Mouse (Mus musculus) liver, embryonic 12.5 days (tissue): ENCODE measurements around the gene Parp2. TPM values are rescaled to one million over a fixed set of nuclear protein-coding genes. Genes with fewer than 3 reads are reported as not detected.

ENCODE experiments used
- ATAC-seq: fragments of 200-750 bp; cut with Nextera tagmentation; 2 replicates; pipeline ENCODE4 v1.8.0; 2017; ENCODE audit warnings: moderate number of reproducible peaks, mild to moderate bottlenecking, moderate library complexity
- H3K27ac ChIP-seq: fragments of 300-500 bp; sonication (generic); 2 replicates; pipeline ENCODE4 v1.5.1; 2016; ENCODE audit warnings: mild to moderate bottlenecking
- H3K27me3 ChIP-seq: fragments of 300-500 bp; sonication (generic); replicated peaks from 2 replicates; pipeline ENCODE4 v1.6.1; 2016; ENCODE audit warnings: mild to moderate bottlenecking, moderate library complexity
- H3K36me3 ChIP-seq: fragments of 300-500 bp; sonication (generic); 2 replicates; pipeline ENCODE4 v1.6.1; 2016; ENCODE audit warnings: mild to moderate bottlenecking, moderate library complexity
- H3K4me1 ChIP-seq: fragments of 300-500 bp; sonication (generic); 2 replicates; pipeline ENCODE4 v1.6.1; 2016
- H3K4me2 ChIP-seq: fragments of 300-500 bp; sonication (generic); 2 replicates; pipeline ENCODE4 v1.6.1; 2016; ENCODE audit warnings: mild to moderate bottlenecking, moderate library complexity
- H3K4me3 ChIP-seq: fragments of 300-500 bp; sonication (generic); 2 replicates; pipeline ENCODE4 v1.5.1; 2016; ENCODE audit warnings: mild to moderate bottlenecking, moderate library complexity
- H3K9ac ChIP-seq: fragments of 300-500 bp; sonication (generic); 2 replicates; pipeline ENCODE4 v1.6.1; 2016; ENCODE audit warnings: mild to moderate bottlenecking, moderate library complexity
- H3K9me3 ChIP-seq: fragments of 300-500 bp; sonication (generic); replicated peaks from 2 replicates; pipeline ENCODE4 v1.6.1; 2016; ENCODE audit warnings: mild to moderate bottlenecking, moderate library complexity
- WGBS: fragments of 180-500 bp; shearing (Covaris S2); methylation state at CpG from one replicate; pipeline ENCODE4 v1.1.7; 2016; ENCODE audit not compliant: insufficient replicate concordance; 5-methylcytosine and 5-hydroxymethylcytosine counted together
- polyA plus RNA-seq: library from polyadenylated mRNA; unstranded; fragments of >200 nt; fragmentation: Nextera tagmentation; extraction: Ambion mirVana; gene quantifications from 2 replicates; pipeline ENCODE4 v1.2.1, GENCODE M21; 2016

The Parp2 gene
- 44.8 and 45.8 TPM in 2 replicates for polyA plus RNA-seq

DNA sequence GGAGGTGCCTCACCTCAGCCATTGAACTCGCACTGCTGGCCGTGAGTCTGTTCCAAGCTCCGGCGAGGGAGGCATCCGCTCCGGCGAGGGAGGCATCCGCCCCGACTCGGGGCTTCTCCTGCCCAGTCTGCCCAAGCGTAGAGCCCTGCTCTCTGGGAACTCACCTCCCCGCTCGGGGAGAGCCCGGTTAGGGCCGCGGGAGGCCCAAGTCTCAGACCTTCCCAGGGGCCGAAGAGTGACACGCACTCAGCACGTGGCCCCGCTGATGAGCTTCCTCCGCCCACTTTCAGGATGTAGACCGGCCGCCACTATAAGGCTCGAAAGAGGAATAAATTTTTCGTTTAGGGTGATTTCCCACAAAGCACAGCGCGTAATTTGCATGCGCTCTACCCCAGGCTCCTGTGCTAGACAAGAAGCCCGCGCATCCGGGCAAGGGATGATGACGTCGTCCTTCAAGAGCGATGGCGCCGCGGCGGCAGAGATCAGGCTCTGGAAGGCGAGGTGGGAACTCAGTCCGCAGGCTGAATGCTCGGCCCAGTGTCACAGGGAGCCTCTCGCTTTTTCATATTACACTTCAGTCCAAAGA, at the start of gene Parp2, which contains the start of gene Ccnb1ip1:
TSS of gene Parp2 (plus strand) at position 355 of the 586 bp plus-strand sequence.
TSS of gene Ccnb1ip1 (minus strand) at position 246 of the 586 bp plus-strand sequence.
- peak within 1 kb of the TSS; percentile 91 for H3K27ac ChIP-seq
- H3K4me3 ChIP-seq = peak within 1 kb of the TSS; percentile 70
- peak; percentile 99 for ATAC-seq
- H3K36me3 ChIP-seq = peaks cover 27% of the 10 kb centered on the region
- H3K27me3 ChIP-seq = no peaks in the 10 kb centered on the region
- H3K9ac ChIP-seq = peak within 1 kb of the TSS; percentile 85
- no peaks in the 10 kb centered on the region for H3K9me3 ChIP-seq
- H3K4me2 ChIP-seq = peak within 1 kb of the TSS; percentile 73
- peaks cover 31% of the 10 kb centered on the region for H3K4me1 ChIP-seq
- whole genome bisulfite sequencing = under 1% methylated on average over 42 of the region's 42 CpGs

- Histone ChIP-seq H3K9ac (no peak overlapping the region), H3K4me2 (no peak overlapping the region), H3K27me3 (no peaks in the 10 kb centered on the region), H3K36me3 (no peaks in the 10 kb centered on the region), H3K27ac (no peak overlapping the region), H3K4me1 (no peaks in the 10 kb centered on the region), H3K4me3 (no peak overlapping the region), H3K9me3 (no peaks in the 10 kb centered on the region)
- WGBS = 49% methylated on average over 5 of the region's 5 CpGs
- no peak for ATAC-seq
These were observed 49.1 kb upstream of the Parp2 start for GRCm38 (mm10) chr14:50758416-50759085.

GRCm38 (mm10) chr14:50765736-50766135, 41.9 kb upstream of the Parp2 start:
- Histone ChIP-seq H3K4me3 (no peak overlapping the region), H3K27me3 (no peaks in the 10 kb centered on the region), H3K27ac (no peak overlapping the region), H3K4me2 (no peak overlapping the region), H3K36me3 (peaks cover 53% of the 10 kb centered on the region), H3K4me1 (no peaks in the 10 kb centered on the region), H3K9me3 (no peaks in the 10 kb centered on the region), H3K9ac (no peak overlapping the region)
- ATAC-seq = no peak
- 82% methylated on average over 6 of the region's 6 CpGs for WGBS

DNA sequence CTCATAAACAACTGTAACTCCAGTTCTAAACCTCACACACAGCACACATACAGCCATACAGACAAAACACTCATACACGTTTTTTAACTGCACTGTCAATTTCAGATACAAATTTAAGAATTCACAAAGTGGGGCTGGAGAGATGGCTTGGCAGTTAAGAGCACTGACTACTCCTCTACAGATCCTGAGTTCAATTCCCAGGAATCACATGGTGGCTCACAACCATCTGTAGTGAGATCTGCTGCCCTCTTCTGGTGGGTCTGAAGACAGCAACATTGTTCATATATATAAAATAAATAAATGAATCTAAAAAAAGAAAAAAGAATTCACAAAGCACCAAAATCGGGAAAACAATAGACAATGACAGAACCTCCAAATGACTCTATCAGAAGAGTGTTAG, 36.3 kb upstream of the Parp2 start:
- H3K9me3 ChIP-seq = no peaks in the 10 kb centered on the region
- no peak overlapping the region for H3K4me3 ChIP-seq
- no peaks in the 10 kb centered on the region for H3K4me1 ChIP-seq
- 54% methylated on average over 2 of the region's 2 CpGs for WGBS
- no peak for ATAC-seq
- peaks cover 85% of the 10 kb centered on the region for H3K36me3 ChIP-seq
- H3K4me2 ChIP-seq = no peak overlapping the region
- H3K27me3 ChIP-seq = no peaks in the 10 kb centered on the region
- no peak overlapping the region for H3K9ac ChIP-seq
- no peak overlapping the region for H3K27ac ChIP-seq

DNA sequence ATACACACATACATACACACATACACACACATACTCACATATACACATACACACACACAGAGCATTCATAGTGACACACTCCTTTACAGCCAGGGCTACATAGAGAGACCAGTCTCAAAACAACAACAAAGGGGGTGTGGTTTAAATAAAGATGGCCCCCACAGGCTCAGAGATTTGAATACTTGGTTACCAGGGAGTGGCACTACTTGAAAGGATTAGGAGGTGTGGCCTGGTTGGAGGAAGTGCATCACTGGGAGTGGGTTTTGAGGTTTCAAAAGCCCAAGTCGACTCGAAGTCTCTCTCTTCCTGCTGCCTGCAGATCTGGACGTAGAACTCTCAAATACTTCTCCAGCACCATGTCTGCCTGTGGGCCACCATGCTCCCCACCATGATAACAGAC, 25.5 kb upstream of the Parp2 start:
- no peak overlapping the region for H3K4me3 ChIP-seq
- H3K27ac ChIP-seq = no peak overlapping the region
- no peak overlapping the region for H3K9ac ChIP-seq
- peaks cover 8% of the 10 kb centered on the region for H3K4me1 ChIP-seq
- H3K4me2 ChIP-seq = no peak overlapping the region
- no peak for ATAC-seq
- no peaks in the 10 kb centered on the region for H3K9me3 ChIP-seq
- 73% methylated on average over 3 of the region's 3 CpGs for WGBS
- peaks cover 26% of the 10 kb centered on the region for H3K36me3 ChIP-seq
- no peaks in the 10 kb centered on the region for H3K27me3 ChIP-seq

GRCm38 (mm10) chr14:50784391-50785250, 23.0 kb upstream of the Parp2 start:
- H3K27ac ChIP-seq = peak overlapping the region; percentile 62; the same call in 1 of the 2 replicates
- H3K27me3 ChIP-seq = no peaks in the 10 kb centered on the region
- peaks cover 8% of the 10 kb centered on the region for H3K4me1 ChIP-seq
- H3K4me2 ChIP-seq = peak overlapping the region; percentile 72
- WGBS = 18% methylated on average over 16 of the region's 16 CpGs
- H3K9ac ChIP-seq = peak overlapping the region; percentile 78
- ATAC-seq = peak; percentile 61; the same call in 1 of the 2 replicates
- peak overlapping the region; percentile 91 for H3K4me3 ChIP-seq
- H3K9me3 ChIP-seq = no peaks in the 10 kb centered on the region
- peaks cover 17% of the 10 kb centered on the region for H3K36me3 ChIP-seq

DNA sequence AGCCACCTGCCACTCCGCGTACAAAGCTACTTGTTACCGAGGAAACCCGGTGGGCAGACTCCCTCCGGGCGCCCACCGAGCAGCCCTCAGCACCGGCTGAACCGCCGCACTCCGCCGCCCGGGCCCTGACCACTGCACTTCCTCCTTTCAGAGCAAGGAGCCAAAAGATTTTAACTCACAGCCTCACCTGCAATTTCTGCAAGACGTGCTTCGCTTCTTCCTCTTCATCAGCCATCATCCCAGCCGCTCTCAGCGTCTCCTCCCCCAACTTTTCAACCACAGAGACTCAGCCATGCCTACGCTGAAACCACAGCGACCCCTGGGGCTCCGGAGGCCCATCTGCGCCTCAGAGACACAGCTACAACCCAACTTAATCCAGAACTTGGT, 22.4 kb upstream of the Parp2 start, which contains the start of gene Ttc5:
TSS of gene Ttc5 (minus strand) at position 269 of the 387 bp plus-strand sequence.
- peak within 1 kb of the TSS; percentile 78 for H3K9ac ChIP-seq
- peak within 1 kb of the TSS; percentile 62; the same call in 1 of the 2 replicates for H3K27ac ChIP-seq
- no peaks in the 10 kb centered on the region; the same call in 1 of the 2 replicates for H3K27me3 ChIP-seq
- H3K4me1 ChIP-seq = peaks cover 8% of the 10 kb centered on the region
- H3K9me3 ChIP-seq = no peaks in the 10 kb centered on the region
- H3K4me3 ChIP-seq = peak within 1 kb of the TSS; percentile 91
- peaks cover 13% of the 10 kb centered on the region for H3K36me3 ChIP-seq
- 0% methylated on average over 21 of the region's 21 CpGs for WGBS
- ATAC-seq = peak; percentile 94
- H3K4me2 ChIP-seq = peak within 1 kb of the TSS; percentile 72

DNA sequence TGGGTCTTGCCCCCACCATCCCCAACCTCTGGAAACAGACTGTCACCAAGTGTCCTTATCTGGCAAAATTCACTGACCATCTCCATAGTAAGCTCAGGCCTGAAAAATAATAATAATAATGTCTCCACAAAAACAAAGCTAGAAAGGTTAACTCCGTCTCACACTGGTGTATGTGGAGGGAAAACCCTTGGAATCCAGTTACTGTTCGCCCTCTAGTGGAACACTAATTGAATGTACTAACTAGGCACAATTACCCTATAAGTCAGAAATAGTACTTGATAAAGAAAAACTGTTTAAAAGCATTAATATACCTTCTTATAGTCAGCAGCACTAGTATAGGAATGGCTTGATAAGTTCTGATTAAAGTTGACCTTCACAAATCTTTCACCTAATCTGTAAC, 19.5 kb upstream of the Parp2 start:
- WGBS = 20% methylated on average over 2 of the region's 2 CpGs
- Histone ChIP-seq H3K4me3 (no peak overlapping the region), H3K36me3 (no peaks in the 10 kb centered on the region), H3K9me3 (no peaks in the 10 kb centered on the region), H3K4me1 (peaks cover 8% of the 10 kb centered on the region), H3K9ac (no peak overlapping the region), H3K4me2 (no peak overlapping the region), H3K27ac (no peak overlapping the region), H3K27me3 (no peaks in the 10 kb centered on the region; the same call in 1 of the 2 replicates)
- ATAC-seq = no peak

GRCm38 (mm10) chr14:50795261-50795935, 12.2 kb upstream of the Parp2 start:
- H3K4me3 ChIP-seq = no peak overlapping the region
- no peaks in the 10 kb centered on the region for H3K36me3 ChIP-seq
- no peaks in the 10 kb centered on the region; the same call in 1 of the 2 replicates for H3K27me3 ChIP-seq
- no peaks in the 10 kb centered on the region for H3K4me1 ChIP-seq
- H3K9ac ChIP-seq = no peak overlapping the region
- ATAC-seq = no peak
- H3K9me3 ChIP-seq = no peaks in the 10 kb centered on the region
- no peak overlapping the region for H3K4me2 ChIP-seq
- no peak overlapping the region for H3K27ac ChIP-seq
- 80% methylated on average over 24 of the region's 24 CpGs for WGBS

DNA sequence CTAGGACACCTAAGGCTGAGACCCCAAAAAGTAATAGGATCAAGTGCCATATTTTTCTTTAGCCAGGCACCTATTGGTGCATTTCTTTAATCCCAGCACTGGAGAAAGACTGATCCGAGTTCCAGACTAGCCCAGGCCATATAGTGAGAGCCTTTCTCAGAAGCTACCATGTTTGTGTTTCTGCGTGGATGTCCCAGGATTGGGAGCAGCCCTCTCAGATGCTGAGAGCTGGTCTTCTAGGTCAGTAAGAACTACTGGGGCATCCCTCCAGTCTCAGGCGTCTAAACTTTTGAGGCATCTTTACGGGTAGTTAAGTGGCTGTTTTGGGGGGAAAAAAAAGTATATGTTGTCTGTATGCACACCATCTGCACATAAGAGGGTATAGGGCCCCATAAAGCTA, 11.7 kb upstream of the Parp2 start:
- Histone ChIP-seq H3K9ac (no peak overlapping the region), H3K9me3 (no peaks in the 10 kb centered on the region), H3K4me2 (no peak overlapping the region), H3K27me3 (no peaks in the 10 kb centered on the region; the same call in 1 of the 2 replicates), H3K27ac (no peak overlapping the region), H3K4me1 (no peaks in the 10 kb centered on the region), H3K36me3 (no peaks in the 10 kb centered on the region), H3K4me3 (no peak overlapping the region)
- no peak for ATAC-seq
- 71% methylated on average over 4 of the region's 4 CpGs for WGBS

- WGBS = 71% methylated on average over 1 of the region's 1 CpGs
- ATAC-seq = no peak
- H3K4me1 ChIP-seq = no peaks in the 10 kb centered on the region
- no peaks in the 10 kb centered on the region; the same call in 1 of the 2 replicates for H3K27me3 ChIP-seq
- H3K36me3 ChIP-seq = no peaks in the 10 kb centered on the region
- H3K4me3 ChIP-seq = no peak overlapping the region
- no peak overlapping the region for H3K9ac ChIP-seq
- H3K9me3 ChIP-seq = no peaks in the 10 kb centered on the region
- H3K27ac ChIP-seq = no peak overlapping the region
- no peak overlapping the region for H3K4me2 ChIP-seq
These were observed 11.2 kb upstream of the Parp2 start for GRCm38 (mm10) chr14:50796464-50796863.
